Mouse (Mus musculus) kidney, adult 2 months (tissue): ENCODE data around the gene Hinfp.

Experiments
- CTCF ChIP-seq: fragments of 200-500 bp; conservative IDR thresholded peaks from 2 replicates; pipeline ENCODE4 v1.5.1; 2011; ENCODE audit warnings: low read depth, mild to moderate bottlenecking, control low read depth, low read length, moderate library complexity, mixed read lengths; ENCODE audit not compliant: insufficient read depth, insufficient read length
- POLR2A ChIP-seq: fragments of 200-500 bp; IDR thresholded peaks from one replicate; pipeline ENCODE4 v1.6.1; 2011; ENCODE audit warnings: low read depth, low read length, control low read depth

DNA sequence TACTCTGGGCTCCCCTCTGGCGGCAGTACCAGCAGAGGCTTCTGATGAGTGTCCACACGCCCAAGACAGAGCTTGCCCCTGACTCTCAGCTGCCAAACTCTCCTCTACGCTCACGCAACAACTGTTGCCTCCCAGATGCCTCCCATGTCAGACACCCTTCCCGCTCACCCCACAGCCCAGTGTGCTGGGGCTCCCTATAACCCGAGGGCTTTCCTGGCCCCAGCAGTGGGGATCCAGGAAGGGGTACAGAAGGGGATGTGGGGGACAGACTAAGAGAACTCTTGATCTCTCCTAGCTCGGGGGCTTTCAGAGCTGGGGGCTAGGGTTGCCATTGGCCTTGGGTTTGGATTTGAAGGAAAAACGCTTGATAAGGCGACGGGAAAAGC, 5.3 kb upstream of the Hinfp start:
- TF ChIP-seq CTCF (no peak), POLR2A (no peak)
